Mouse (Mus musculus): ENCODE results near the gene Gm37240. TPM values are rescaled to one million over a fixed set of nuclear protein-coding genes. Genes with fewer than 3 reads are reported as not detected.

The Gm37240 gene
- polyA plus RNA-seq, 1 experiment, result not detected

DNA sequence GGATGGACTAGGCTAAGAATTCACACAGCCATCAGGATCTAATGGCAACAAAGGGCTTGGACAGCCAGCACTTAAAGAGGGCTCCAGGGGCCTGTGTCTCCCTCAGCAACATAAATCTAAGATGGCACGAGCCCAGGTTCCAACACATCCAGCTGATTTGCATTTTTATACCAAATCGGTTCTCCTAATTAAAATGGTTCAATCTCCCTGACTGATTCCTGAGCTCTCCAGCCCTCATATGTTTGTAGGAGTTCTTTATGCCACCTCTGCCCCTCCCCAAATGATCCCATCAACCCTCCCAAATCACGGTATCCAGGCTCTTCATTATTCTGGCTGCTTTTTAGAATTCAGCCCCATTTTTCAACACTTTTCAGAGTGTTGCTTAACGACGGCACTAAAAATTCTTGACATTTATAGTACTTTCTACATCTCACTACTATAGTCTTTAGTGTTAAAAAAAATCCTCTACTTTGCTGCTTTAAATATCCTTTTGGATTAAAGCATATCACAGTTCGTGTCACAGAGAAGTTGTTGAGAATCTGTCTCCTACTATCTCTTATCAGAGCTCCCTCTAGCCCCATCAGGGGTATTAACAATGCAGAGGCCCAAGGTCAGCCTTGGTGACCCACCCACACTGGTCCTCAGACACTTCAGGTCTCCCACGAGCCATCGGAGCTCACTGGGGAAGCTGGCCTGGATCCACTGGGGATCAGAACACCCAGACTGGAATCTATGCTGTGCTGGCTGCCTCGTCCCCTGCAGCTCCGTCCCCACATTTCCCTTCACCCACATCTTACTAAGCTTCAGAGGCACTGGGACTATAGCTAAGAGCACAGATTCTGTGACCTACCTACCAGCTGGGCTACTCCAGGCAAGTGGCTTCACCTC is 225.1 kb downstream of the Gm37240 start:
- no peak overlapping the region for H3K4me3 ChIP-seq (ENCODE audit: insufficient read depth, low read length)
- H3K27ac ChIP-seq (ENCODE audit: insufficient read depth, low read depth, low read length), result no peak overlapping the region
- no peaks in the 10 kb centered on the region for H3K4me1 ChIP-seq (ENCODE audit: control insufficient read depth, insufficient read depth, low read length)
- TF ChIP-seq POLR2A (IDR thresholded peaks at IDR 0.05; ENCODE audit: borderline replicate concordance, low read depth, low read length), result no peak
- no peak for TF ChIP-seq CTCF (IDR thresholded peaks at IDR 0.05; ENCODE audit: low read depth, low read length)

DNA sequence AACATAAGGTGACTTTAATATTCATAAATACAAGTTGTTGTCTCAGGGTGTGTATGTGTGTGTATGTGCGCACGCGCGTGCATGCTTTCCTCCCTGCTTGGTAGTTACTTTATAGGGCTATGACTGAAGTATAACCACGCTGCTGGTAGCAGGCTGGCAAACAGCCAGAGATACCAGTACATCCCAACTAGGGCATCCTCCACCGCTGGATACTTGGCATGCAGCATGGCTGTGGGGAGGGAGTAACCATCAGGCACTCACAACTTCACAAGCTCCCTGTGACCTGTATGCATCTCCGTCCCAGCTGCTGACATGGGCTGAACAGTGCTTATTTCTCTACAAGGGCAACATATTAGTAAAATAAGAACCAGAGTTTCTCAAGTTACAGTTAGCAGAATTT is 227.6 kb downstream of the Gm37240 start:
- TF ChIP-seq POLR2A (IDR thresholded peaks at IDR 0.05; ENCODE audit: borderline replicate concordance, low read depth, low read length) (no peak), CTCF (IDR thresholded peaks at IDR 0.05; ENCODE audit: low read depth, low read length) (no peak)
- H3K4me1 ChIP-seq (ENCODE audit: control insufficient read depth, insufficient read depth, low read length), result no peaks in the 10 kb centered on the region
- H3K4me3 ChIP-seq (ENCODE audit: insufficient read depth, low read length), result no peak overlapping the region
- H3K27ac ChIP-seq (ENCODE audit: insufficient read depth, low read depth, low read length), result no peak overlapping the region

- Histone ChIP-seq H3K4me1 (ENCODE audit: control insufficient read depth, insufficient read depth, low read length) (no peaks in the 10 kb centered on the region), H3K4me3 (ENCODE audit: insufficient read depth, low read length) (no peak overlapping the region), H3K27ac (ENCODE audit: insufficient read depth, low read depth, low read length) (no peak overlapping the region)
- TF ChIP-seq CTCF (IDR thresholded peaks at IDR 0.05; ENCODE audit: low read depth, low read length), result no peak
- TF ChIP-seq POLR2A (IDR thresholded peaks at IDR 0.05; ENCODE audit: borderline replicate concordance, low read depth, low read length), result no peak
These were observed 231.8 kb downstream of the Gm37240 start for GRCm38 (mm10) chr3:85655538-85655937.

- H3K4me1 ChIP-seq (ENCODE audit: control insufficient read depth, insufficient read depth, low read length), result no peaks in the 10 kb centered on the region
- H3K4me3 ChIP-seq (ENCODE audit: insufficient read depth, low read length), result no peak overlapping the region
- no peak overlapping the region for H3K27ac ChIP-seq (ENCODE audit: insufficient read depth, low read depth, low read length)
- TF ChIP-seq POLR2A (IDR thresholded peaks at IDR 0.05; ENCODE audit: borderline replicate concordance, low read depth, low read length) (no peak), CTCF (IDR thresholded peaks at IDR 0.05; ENCODE audit: low read depth, low read length) (no peak)
These were observed 234.3 kb downstream of the Gm37240 start for GRCm38 (mm10) chr3:85652727-85653665.

- no peaks in the 10 kb centered on the region for H3K4me1 ChIP-seq (ENCODE audit: control insufficient read depth, insufficient read depth, low read length)
- TF ChIP-seq POLR2A (IDR thresholded peaks at IDR 0.05; ENCODE audit: borderline replicate concordance, low read depth, low read length), result no peak
- TF ChIP-seq CTCF (IDR thresholded peaks at IDR 0.05; ENCODE audit: low read depth, low read length), result no peak
- no peak overlapping the region for H3K27ac ChIP-seq (ENCODE audit: insufficient read depth, low read depth, low read length)
- no peak overlapping the region for H3K4me3 ChIP-seq (ENCODE audit: insufficient read depth, low read length)
These were observed 238.1 kb downstream of the Gm37240 start for GRCm38 (mm10) chr3:85649176-85649575.

DNA sequence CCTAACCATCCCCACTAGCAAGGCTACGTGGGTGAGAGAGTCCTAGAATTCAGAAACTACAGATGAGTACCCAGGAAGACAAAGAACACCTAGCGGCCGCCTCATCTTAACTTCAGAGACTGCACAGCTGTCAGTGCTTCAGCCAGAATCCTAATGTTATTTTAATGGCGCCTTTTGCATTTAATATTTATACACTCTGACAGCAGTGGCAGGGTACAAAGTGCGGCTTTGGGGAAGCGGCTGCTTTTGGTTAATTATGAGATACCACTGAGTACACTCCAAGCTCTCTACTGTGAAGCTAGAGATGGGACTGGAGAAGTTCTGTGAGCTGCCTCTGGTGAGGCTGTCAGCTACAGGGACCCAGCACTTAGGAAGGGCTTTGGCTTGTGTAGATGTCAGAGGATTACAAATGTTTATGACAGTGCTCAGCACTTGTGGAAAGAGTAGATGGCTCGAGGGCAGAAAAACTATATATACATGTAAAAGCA is 241.8 kb downstream of the Gm37240 start:
- no peaks in the 10 kb centered on the region for H3K4me1 ChIP-seq (ENCODE audit: control insufficient read depth, insufficient read depth, low read length)
- no peak overlapping the region for H3K27ac ChIP-seq (ENCODE audit: insufficient read depth, low read depth, low read length)
- H3K4me3 ChIP-seq (ENCODE audit: insufficient read depth, low read length), result no peak overlapping the region
- no peak for TF ChIP-seq CTCF (IDR thresholded peaks at IDR 0.05; ENCODE audit: low read depth, low read length)
- TF ChIP-seq POLR2A (IDR thresholded peaks at IDR 0.05; ENCODE audit: borderline replicate concordance, low read depth, low read length), result no peak

- Histone ChIP-seq H3K4me3 (ENCODE audit: insufficient read depth, low read length) (no peak overlapping the region), H3K4me1 (ENCODE audit: control insufficient read depth, insufficient read depth, low read length) (no peaks in the 10 kb centered on the region)
- TF ChIP-seq POLR2A (IDR thresholded peaks at IDR 0.05; ENCODE audit: borderline replicate concordance, low read depth, low read length), result no peak
- no peak for TF ChIP-seq CTCF (IDR thresholded peaks at IDR 0.05; ENCODE audit: low read depth, low read length)
These were observed 242.5 kb downstream of the Gm37240 start for GRCm38 (mm10) chr3:85644814-85645213.

GRCm38 (mm10) chr3:85641751-85642150 is 245.6 kb downstream of the Gm37240 start:
- TF ChIP-seq POLR2A (IDR thresholded peaks at IDR 0.05; ENCODE audit: borderline replicate concordance, low read depth, low read length), result no peak
- no peak for TF ChIP-seq CTCF (IDR thresholded peaks at IDR 0.05; ENCODE audit: low read depth, low read length)
- H3K27ac ChIP-seq (ENCODE audit: insufficient read depth, low read depth, low read length), result no peak overlapping the region
- H3K4me1 ChIP-seq (ENCODE audit: control insufficient read depth, insufficient read depth, low read length), result peaks cover 2% of the 10 kb centered on the region; the same call in 1 of the 2 replicates
- H3K4me3 ChIP-seq (ENCODE audit: insufficient read depth, low read length), result no peak overlapping the region

More at GRCm38 (mm10) chr3:85644814-85645213, 242.5 kb downstream of the Gm37240 start:
- no peak overlapping the region for H3K27ac ChIP-seq (ENCODE audit: insufficient read depth, low read depth, low read length)

DNA sequence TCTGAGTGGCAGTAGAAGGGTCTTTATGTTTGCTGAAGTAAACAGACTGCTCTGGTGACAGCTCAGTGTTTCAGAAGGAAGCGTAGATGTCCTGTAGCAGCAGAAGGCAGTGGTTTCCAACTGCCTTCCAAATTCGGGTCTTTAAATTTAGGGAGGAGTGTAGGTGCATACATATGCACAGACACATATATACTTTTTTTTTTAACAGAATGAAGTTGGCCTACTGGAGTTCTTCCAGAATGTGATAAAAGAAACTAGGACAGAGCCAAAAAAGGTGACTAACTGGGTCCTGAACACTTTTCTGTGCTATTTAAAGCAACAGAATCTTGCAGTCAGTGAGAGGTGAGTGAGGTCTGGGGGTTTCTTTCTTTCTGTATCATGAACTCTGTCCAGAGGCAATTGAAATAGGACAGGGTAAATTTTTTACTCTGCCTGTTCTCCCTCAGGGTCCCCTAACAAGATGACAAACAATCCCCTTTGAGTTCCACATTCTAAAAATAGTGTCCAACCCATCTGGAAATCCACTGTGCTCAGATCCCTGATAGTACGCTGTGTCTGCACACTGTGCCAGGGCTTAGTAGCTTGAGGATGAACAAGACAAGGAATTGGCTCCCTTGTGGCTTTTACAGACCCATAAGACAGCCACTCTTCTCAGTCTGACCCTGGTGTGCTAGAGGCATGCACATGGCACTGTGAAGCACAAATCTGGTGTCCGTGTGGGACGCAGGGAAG is 250.4 kb downstream of the Gm37240 start:
- Histone ChIP-seq H3K27ac (ENCODE audit: insufficient read depth, low read depth, low read length) (no peak overlapping the region), H3K4me1 (ENCODE audit: control insufficient read depth, insufficient read depth, low read length) (peaks cover 2% of the 10 kb centered on the region; the same call in 1 of the 2 replicates), H3K4me3 (ENCODE audit: insufficient read depth, low read length) (no peak overlapping the region)
- TF ChIP-seq POLR2A (IDR thresholded peaks at IDR 0.05; ENCODE audit: borderline replicate concordance, low read depth, low read length), result no peak
- TF ChIP-seq CTCF (IDR thresholded peaks at IDR 0.05; ENCODE audit: low read depth, low read length), result no peak

Measured in bone marrow macrophage, adult 2 months (primary cell).